Mouse (Mus musculus) thymus, adult 2 months (tissue): ENCODE data around the gene Fcrl6.

ENCODE experiments used
- CTCF ChIP-seq: fragments of 200-500 bp; IDR thresholded peaks from 2 replicates; pipeline ENCODE4 v1.5.1; 2012; ENCODE audit warnings: mild to moderate bottlenecking, control low read depth, low read length, moderate library complexity, borderline replicate concordance; ENCODE audit not compliant: control insufficient read depth, poor library complexity, insufficient read depth; ENCODE audit errors: extremely low read depth
- POLR2A ChIP-seq: fragments of 200-500 bp; IDR thresholded peaks from 2 replicates; pipeline ENCODE4 v1.6.1; 2012; ENCODE audit warnings: mild to moderate bottlenecking, low read length, control low read depth, moderate library complexity; ENCODE audit not compliant: control insufficient read depth, poor library complexity, insufficient read depth; ENCODE audit errors: extremely low read depth

DNA sequence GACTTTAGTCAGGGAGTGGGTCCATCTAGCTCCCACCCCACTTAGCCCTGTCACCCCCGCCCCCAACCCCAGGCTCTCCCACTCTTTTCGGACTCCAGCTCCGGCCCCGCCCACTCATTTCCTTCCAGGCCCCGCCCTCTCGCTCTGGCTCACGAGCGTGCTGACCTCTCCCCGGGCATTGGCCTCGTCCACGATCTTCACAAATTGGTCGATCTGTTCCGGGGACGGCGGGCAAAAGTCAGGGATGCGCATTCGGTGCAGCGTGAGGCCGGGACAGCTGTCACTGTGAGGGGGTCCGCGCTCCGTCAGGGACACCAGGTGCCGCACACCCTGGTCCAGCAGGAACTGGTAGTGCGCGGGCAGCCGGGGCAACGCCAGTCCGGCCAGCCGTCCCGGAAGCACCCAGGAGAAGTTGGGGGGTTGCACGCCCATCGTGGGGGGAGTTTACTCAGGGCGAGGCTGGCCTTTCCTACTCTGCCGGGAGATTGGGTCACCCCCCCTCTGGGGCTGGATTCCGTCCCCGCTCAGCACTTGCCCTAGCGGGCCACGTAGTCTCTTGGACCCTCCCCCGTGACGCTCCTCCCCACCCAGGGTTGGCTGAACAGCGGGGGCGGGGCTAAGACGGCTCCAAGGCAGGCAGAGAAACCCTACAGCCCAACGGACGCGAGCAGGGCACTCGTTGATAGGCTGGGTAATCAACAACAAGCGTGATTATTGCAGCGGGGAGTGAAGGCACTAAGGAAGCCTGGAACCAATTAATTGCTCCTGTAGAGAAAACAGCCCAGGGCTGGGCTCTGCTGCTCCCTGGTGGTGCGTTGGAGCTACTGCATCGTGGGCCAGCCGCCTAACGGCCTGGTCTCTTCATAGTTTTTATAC, 30.3 kb upstream of the Fcrl6 start, which contains the start of gene Dusp23:
- TF ChIP-seq CTCF (peak; percentile 94), POLR2A (peak; percentile 50; the same call in 1 of the 2 replicates)
